Mouse (Mus musculus): Measurements from ENCODE around the gene Rad23a. TPM values are rescaled to one million over a fixed set of nuclear protein-coding genes. Genes with fewer than 3 reads are reported as not detected.
"Not testable (repeated sequence)": the region's sequence is repeated elsewhere in the genome, so short reads cannot be mapped to it uniquely, and the experiment has no call there.

The Rad23a gene
- polyA plus RNA-seq, 1 experiment from 2014 or later = 77.9 TPM

GRCm38 (mm10) chr8:84832034-84832717, 8.3 kb downstream of the Rad23a start:
- TF ChIP-seq CTCF (IDR thresholded peaks at IDR 0.05) = no peak
- TF ChIP-seq EP300 (IDR thresholded peaks at IDR 0.05) = no peak
- Histone ChIP-seq H3K27me3 (replicated peaks; ENCODE audit: insufficient read depth, low read length) (no peaks in the 10 kb centered on the region), H3K4me3 (ENCODE audit: low read depth, low read length) (peak overlapping the region; percentile 90), H3K9ac (replicated peaks; ENCODE audit: low read depth) (peak overlapping the region; percentile 88), H3K4me1 (ENCODE audit: insufficient read depth, low read depth, low read length) (peaks cover 4% of the 10 kb centered on the region; the same call in 1 of the 2 replicates), H3K4me2 (replicated peaks; ENCODE audit: low read depth, low read length) (peak overlapping the region; percentile 93), H3K9me3 (ENCODE audit: low read length) (no peaks in the 10 kb centered on the region), H3K36me3 (ENCODE audit: insufficient read depth, low read length) (peaks cover 22% of the 10 kb centered on the region), H3K27ac (ENCODE audit: low read length) (peak overlapping the region; percentile 87)
- peak; percentile 84 for ATAC-seq
- WGBS = under 1% methylated on average over 57 of the region's 59 CpGs
- DNase-seq (ENCODE audit: low spot score) = peak; percentile 71

DNA sequence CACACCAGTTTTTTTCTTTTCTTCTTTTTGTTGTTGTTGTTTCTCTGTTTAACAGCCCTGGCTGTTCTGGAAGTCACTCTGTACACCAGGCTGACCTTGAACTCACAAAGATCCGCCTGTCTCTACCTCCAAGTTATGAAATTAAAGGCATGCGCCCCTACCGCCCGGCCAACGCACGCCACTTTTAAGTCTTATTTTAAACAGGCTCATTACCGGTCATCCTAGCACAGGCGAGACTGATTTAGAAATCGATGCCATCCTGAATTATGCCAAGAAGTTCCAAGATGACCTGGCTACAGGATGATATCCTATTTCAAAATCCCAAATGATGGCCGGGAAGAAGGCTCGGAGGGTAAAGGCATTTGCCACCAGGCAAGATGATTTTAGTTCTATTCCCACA, 9.0 kb downstream of the Rad23a start, which contains the start of gene Gadd45gip1:
Gene Gadd45gip1, plus strand, starts transcription at position 33 of the 400 bp plus-strand sequence.
- TF ChIP-seq CTCF (IDR thresholded peaks at IDR 0.05) (peak; percentile 29), EP300 (IDR thresholded peaks at IDR 0.05) (0 out of 2 replicates have a peak, but pooled peaks have one; percentile 17)
- DNase-seq (ENCODE audit: low spot score) (no peak), ATAC-seq (peak; percentile 34; the same call in 1 of the 2 replicates)
- WGBS = 62% methylated on average over 11 of the region's 11 CpGs
- Histone ChIP-seq H3K27ac (ENCODE audit: low read length) (peak within 1 kb of the TSS; percentile 87), H3K9ac (replicated peaks; ENCODE audit: low read depth) (peak within 1 kb of the TSS; percentile 88), H3K4me1 (ENCODE audit: insufficient read depth, low read depth, low read length) (peaks cover 4% of the 10 kb centered on the region; the same call in 1 of the 2 replicates), H3K4me2 (replicated peaks; ENCODE audit: low read depth, low read length) (peak within 1 kb of the TSS; percentile 93), H3K4me3 (ENCODE audit: low read depth, low read length) (peak within 1 kb of the TSS; percentile 90), H3K9me3 (ENCODE audit: low read length) (no peaks in the 10 kb centered on the region), H3K36me3 (ENCODE audit: insufficient read depth, low read length) (peaks cover 17% of the 10 kb centered on the region), H3K27me3 (replicated peaks; ENCODE audit: insufficient read depth, low read length) (no peaks in the 10 kb centered on the region)

GRCm38 (mm10) chr8:84826518-84826917, 13.9 kb downstream of the Rad23a start:
- H3K4me2 ChIP-seq (replicated peaks; ENCODE audit: low read depth, low read length); DNase-seq (ENCODE audit: low spot score); ATAC-seq; H3K27ac ChIP-seq (ENCODE audit: low read length); H3K27me3 ChIP-seq (replicated peaks; ENCODE audit: insufficient read depth, low read length); H3K4me1 ChIP-seq (ENCODE audit: insufficient read depth, low read depth, low read length); H3K4me3 ChIP-seq (ENCODE audit: low read depth, low read length); H3K36me3 ChIP-seq (ENCODE audit: insufficient read depth, low read length); H3K9ac ChIP-seq (replicated peaks; ENCODE audit: low read depth); H3K9me3 ChIP-seq (ENCODE audit: low read length): not testable (repeated sequence)
- 86% methylated on average over 2 of the region's 2 CpGs for WGBS

DNA sequence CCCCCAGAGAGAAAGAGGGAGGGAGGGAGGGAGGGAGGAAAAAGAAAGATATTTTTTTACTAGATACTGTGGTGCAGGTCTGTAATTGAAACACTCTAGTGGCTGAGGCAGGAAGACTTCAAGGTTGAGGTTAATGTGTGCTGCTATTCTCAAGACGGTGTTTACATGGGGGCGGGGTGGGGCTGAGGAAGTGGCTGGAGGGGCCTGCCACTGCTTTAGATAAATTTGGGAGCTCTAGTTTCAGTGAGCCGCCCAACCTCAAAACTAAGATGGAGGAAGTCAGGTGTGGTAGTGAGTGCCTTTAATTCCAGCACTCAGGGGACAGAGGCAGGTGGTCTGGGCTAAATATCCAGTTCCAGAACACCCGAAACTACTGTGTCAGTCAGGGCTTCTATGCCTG, 14.8 kb downstream of the Rad23a start:
- WGBS = 41% methylated on average over 4 of the region's 4 CpGs
- Histone ChIP-seq H3K9me3 (ENCODE audit: low read length) (no peaks in the 10 kb centered on the region), H3K9ac (replicated peaks; ENCODE audit: low read depth) (no peak overlapping the region), H3K27ac (ENCODE audit: low read length) (no peak overlapping the region), H3K4me1 (ENCODE audit: insufficient read depth, low read depth, low read length) (no peaks in the 10 kb centered on the region), H3K27me3 (replicated peaks; ENCODE audit: insufficient read depth, low read length) (no peaks in the 10 kb centered on the region), H3K4me3 (ENCODE audit: low read depth, low read length) (no peak overlapping the region), H3K4me2 (replicated peaks; ENCODE audit: low read depth, low read length) (no peak overlapping the region), H3K36me3 (ENCODE audit: insufficient read depth, low read length) (no peaks in the 10 kb centered on the region)
- no peak for DNase-seq (ENCODE audit: low spot score)
- ATAC-seq = no peak
- TF ChIP-seq CTCF (IDR thresholded peaks at IDR 0.05) = no peak
- no peak for TF ChIP-seq EP300 (IDR thresholded peaks at IDR 0.05)

DNA sequence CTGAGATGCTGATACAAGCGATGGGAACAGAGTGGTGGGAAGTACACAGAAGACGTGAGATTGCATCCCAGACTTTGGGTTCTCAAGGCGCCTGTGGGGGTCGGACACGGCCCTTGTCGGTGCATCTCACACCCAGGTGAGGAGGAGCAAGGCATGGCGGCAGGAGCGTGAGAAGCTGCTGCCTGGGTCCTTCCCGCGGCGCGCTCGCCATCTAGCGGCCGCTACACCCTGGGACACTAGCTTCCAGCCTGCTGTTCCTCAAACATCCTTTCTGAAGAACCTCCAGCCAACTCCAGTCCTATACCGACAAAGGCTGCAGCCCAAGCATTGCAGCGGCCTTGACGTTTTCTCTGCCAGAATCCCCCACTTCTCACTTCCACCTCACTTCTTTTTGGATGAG, 16.8 kb downstream of the Rad23a start:
- TF ChIP-seq CTCF (IDR thresholded peaks at IDR 0.05) (peak; percentile 89), EP300 (IDR thresholded peaks at IDR 0.05) (no peak)
- H3K4me2 ChIP-seq (replicated peaks; ENCODE audit: low read depth, low read length) = no peak overlapping the region
- no peaks in the 10 kb centered on the region for H3K27me3 ChIP-seq (replicated peaks; ENCODE audit: insufficient read depth, low read length)
- no peaks in the 10 kb centered on the region for H3K4me1 ChIP-seq (ENCODE audit: insufficient read depth, low read depth, low read length)
- no peaks in the 10 kb centered on the region for H3K36me3 ChIP-seq (ENCODE audit: insufficient read depth, low read length)
- no peak overlapping the region for H3K27ac ChIP-seq (ENCODE audit: low read length)
- peak; percentile 86 for ATAC-seq
- no peak overlapping the region for H3K4me3 ChIP-seq (ENCODE audit: low read depth, low read length)
- H3K9me3 ChIP-seq (ENCODE audit: low read length) = no peaks in the 10 kb centered on the region
- H3K9ac ChIP-seq (replicated peaks; ENCODE audit: low read depth) = no peak overlapping the region
- peak; percentile 83 for DNase-seq (ENCODE audit: low spot score)
- 0% methylated on average over 15 of the region's 18 CpGs for WGBS

DNA sequence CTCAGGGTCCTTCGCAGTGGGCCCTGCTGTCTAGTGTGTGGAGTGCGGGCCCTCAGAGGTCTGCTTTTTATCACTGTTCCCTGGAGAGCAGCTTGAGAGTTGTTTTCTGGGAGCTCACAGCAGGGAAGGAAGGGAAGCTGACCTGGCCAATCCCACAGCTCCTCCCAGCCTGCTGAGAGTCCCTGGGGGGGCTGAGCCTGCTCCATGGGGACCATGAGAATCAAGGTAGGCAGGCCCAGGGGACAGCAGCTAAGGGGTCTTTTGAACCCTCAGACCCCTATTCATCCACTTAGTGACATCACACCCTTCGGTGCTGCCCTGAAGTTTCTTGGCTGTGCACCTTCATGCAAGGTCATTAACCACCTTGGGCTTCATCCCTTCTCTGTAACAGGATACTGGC, 17.7 kb downstream of the Rad23a start, which contains the start of gene Dand5:
Gene Dand5, minus strand, starts transcription at position 101 of the 400 bp plus-strand sequence.
- Histone ChIP-seq H3K4me3 (ENCODE audit: low read depth, low read length) (no peak within 1 kb of the TSS), H3K27ac (ENCODE audit: low read length) (no peak within 1 kb of the TSS), H3K4me2 (replicated peaks; ENCODE audit: low read depth, low read length) (no peak within 1 kb of the TSS), H3K4me1 (ENCODE audit: insufficient read depth, low read depth, low read length) (no peaks in the 10 kb centered on the region), H3K27me3 (replicated peaks; ENCODE audit: insufficient read depth, low read length) (no peaks in the 10 kb centered on the region), H3K9me3 (ENCODE audit: low read length) (no peaks in the 10 kb centered on the region), H3K9ac (replicated peaks; ENCODE audit: low read depth) (no peak within 1 kb of the TSS), H3K36me3 (ENCODE audit: insufficient read depth, low read length) (no peaks in the 10 kb centered on the region)
- no peak for TF ChIP-seq EP300 (IDR thresholded peaks at IDR 0.05)
- no peak for TF ChIP-seq CTCF (IDR thresholded peaks at IDR 0.05)
- DNase-seq (ENCODE audit: low spot score) (no peak), ATAC-seq (no peak)
- WGBS = 48% methylated on average over 3 of the region's 3 CpGs

Measured in lung, postnatal 0 days (tissue).